Mouse (Mus musculus) MEL-GATA-1-ER (cell line): Measurements from ENCODE around the gene Il31ra.
"Not testable (repeated sequence)": the region's sequence is repeated elsewhere in the genome, so short reads cannot be mapped to it uniquely, and the experiment has no call there.

ENCODE experiments used
- DNase-seq: peaks from one replicate; pipeline ENCODE4 v3.0.0-alpha.2; 2012; ENCODE audit warnings: low read depth; ENCODE audit errors: extremely low read depth

Il31ra gene

GRCm38 (mm10) chr13:112594260-112594659 lies at the start of gene Il31ra:
TSS of gene Il31ra (minus strand) at chr13:112594360.
- not testable (repeated sequence) for DNase-seq

DNA sequence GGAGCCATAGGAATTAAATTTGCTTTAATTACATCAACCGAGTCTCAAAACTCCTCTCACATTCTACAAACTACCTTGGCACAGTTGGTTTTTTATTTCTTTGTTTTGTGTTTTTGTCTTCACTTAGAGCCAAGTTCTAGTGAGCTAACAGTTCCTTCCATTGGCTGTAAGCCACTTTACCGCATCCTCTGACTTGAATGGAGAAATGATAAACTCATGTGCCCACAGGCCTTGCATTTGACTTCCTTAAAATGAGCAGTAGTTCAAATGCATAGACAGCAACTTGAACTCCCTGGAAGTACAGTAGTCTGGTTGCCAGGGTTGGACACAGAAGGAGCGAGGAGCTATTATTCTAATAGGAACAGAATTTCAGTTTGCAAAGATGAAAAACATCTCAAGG lies 48.7 kb upstream of the Il31ra start:
- DNase-seq = peak; percentile 67

DNA sequence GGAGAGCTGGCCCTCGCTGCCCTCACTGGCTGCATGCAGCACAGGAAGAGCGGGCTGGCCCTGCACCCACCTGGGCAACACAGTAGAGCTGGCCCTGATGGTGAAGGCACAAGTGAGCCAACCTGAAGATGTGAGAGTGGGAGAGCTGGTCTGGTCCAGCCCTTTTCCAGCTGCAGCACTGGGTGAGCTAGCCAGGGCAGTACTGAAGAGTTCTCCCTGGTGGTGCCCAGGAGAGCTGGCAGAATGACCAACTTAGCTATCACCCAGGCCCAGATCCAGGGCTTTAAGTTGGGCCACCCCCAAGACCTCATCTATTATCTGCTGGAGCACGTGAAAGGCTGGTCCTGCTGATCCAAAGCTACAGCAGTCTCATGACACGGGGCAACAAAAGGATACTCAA lies 45.0 kb upstream of the Il31ra start:
- no peak for DNase-seq

GRCm38 (mm10) chr13:112636498-112636897 lies 42.3 kb upstream of the Il31ra start:
- no peak for DNase-seq

DNA sequence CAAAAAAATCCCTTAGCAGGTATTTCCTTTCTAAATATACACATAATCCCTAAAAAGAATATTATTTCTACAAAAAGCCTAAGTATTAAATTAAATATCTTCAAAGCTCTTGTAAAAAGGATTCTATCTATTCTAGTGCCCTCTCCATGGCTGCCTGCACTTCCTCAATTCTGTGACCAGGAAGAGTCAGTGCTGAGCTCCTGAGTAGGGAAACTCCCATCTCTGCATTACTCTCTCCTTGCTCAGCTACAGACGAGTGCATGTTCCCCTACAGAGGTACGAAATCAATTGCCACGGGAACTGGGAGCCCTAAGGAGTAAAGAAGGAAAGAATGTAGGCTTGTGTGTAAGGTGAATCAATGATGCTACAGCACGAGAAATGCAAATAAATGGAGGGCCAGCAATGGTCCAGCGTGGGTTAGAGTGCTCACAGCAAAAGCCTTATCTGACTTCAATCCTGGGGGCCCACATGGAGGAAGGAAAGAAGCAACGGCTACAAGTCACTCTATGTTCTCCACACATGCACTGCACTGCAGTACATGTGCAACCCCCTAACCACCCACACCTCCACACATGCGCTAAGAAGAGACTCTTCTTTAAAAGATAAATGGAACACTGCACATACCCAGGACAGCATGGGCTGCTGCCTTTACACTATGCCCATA lies 41.1 kb upstream of the Il31ra start:
- peak; percentile 57 for DNase-seq

DNA sequence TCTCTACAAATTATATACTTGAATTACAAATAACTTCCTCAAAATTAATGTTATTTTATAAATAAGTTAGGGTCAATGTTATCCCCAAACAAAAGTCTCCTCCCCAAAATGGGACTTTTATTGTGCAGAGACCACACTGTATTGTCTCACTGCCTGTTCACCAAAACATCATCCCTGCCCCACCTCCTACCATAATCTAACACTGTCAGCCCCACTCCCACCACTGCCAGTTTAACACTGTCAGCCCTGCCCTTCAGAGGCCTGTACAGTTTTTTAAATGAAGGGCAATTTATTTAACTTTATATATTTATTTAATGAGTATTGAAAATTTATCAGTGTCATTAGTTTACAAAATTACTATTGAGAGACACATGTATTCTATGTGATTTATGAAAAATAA lies 31.4 kb upstream of the Il31ra start:
- no peak for DNase-seq

DNA sequence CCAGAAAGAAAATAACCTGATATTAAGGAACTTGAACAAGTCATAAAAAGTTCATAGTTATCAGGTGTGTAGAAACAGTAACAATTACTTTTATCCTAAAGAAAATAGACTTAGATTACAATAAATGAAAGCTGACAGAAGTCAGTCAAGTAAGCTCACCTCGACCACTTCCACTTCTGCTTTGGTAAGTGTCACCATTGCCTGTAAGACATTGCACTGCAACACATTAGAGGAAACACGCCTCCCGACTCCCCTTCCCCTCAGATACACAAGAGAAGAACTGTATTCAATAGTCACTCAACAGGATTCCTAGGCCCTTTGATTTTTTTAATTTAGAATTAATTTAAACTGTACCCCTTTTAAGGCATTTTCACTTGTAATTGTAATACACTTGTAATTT lies 30.5 kb upstream of the Il31ra start:
- DNase-seq = no peak

DNA sequence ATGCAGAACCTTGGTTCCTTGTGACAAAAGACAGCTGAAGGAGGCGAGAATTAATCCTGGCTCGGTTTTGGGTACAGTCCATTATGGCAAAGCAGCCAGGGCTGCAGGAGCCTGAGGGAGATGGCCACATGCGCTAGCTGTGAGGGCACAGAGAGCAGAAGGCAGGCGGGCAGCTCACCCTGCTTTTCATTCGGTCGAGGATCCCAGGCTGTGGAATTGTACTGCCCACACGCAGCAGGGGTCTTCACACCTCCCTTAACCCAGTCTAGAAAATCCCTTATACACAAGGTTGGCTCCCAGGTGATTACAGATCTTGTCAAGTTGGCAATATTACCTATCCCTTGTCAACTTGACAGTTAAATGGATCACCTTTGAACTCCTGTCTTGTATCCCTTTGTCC lies 29.5 kb upstream of the Il31ra start:
- no peak for DNase-seq

GRCm38 (mm10) chr13:112621592-112621991 lies 27.4 kb upstream of the Il31ra start:
- no peak for DNase-seq

DNA sequence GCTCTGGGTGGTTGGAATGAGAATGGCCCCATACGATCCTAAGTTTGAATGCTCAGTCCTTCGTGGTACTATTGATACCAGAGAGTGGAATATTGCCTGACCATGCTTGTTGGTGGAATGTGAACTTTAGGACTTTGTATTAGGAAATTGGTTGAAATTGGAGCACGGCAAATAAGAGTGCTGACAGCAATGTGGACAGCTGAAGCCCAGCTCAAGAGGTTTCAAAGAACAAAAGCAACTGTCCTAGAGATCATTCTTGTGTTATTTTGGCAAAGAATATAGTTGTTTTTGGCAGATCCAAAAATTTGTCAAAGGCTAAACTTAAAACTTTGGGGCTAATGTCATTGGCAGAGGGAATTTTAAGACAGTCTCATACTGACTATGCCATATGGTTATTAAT lies 14.4 kb upstream of the Il31ra start:
- DNase-seq = no peak

GRCm38 (mm10) chr13:112604411-112604810 lies 10.3 kb upstream of the Il31ra start:
- DNase-seq = no peak

GRCm38 (mm10) chr13:112603839-112604238 lies 9.7 kb upstream of the Il31ra start:
- DNase-seq = no peak

DNA sequence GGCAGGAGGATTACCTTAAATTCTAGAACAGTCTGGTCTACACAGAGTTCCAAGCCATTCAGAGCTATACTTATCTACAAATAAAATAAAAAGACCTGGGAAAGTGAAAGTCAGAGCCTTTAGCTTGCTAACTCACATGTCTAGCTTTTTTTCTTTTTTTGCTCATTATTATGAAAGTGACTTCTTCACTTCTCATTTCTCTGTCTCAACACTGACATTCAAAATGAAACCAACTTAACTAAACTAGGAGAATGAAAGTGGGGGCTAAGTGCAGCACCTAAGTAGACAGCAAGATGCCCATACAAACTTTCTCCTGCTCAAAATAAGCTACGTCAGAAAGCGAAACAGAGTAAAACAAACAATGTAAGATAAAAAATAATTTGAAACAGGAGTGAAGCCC lies 8.4 kb upstream of the Il31ra start:
- DNase-seq = no peak

DNA sequence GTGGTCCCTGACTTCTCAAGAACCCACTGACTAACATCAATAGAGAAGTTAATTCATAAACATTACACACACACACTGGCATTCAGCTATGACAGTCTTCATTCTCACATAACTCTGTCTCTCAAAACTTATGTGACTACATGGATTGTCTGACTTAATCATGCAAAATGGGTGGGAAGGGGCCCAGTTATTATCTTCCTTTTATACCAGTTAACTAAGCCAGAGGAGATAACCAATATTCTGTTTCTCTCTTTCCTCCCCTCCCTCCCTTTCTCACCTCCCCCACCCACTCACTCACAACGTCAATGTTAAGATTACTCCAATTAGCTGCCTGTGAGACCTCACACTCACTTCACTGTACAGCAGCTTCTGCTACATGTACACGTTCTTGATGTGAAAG lies 3.9 kb downstream of the Il31ra start:
- no peak for DNase-seq

DNA sequence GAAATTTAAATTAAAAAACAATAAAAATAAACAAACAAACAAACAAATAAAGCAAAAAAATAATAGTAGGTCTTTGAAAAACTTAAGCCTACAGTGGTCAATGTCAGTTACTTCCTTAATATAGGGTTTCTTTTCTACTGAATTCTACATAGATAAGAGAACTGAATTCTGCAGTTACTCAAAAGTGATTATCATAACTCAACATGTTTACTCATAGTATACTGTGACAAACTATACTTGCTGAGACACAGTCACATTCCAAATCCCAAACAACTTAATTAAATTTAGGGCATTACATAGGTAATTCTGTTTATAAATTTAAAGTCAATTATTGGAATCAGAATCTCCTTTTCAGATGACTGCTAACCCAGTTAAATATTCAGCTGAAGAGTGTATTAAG lies 4.5 kb downstream of the Il31ra start:
- no peak for DNase-seq

- no peak for DNase-seq
Measured at GRCm38 (mm10) chr13:112584556-112585237, 9.5 kb downstream of the Il31ra start.

DNA sequence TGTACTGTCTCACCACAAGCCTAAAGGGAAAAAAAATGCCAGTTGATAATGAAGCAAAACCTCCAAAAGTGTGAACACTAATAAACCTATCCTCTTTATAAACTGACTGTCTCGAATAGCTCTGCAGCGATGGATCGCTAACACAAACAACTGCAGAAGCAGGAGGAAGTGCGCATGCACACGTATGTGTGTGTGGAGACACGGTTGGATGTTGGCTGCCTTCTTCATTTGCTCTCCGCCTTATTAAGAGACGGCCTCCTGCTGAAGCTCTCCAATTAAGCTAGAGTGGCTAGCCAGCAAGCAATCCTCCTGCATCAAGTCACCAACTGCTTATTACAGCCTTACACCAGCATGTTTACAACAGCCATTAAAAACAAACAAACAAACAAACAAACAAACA lies 11.9 kb downstream of the Il31ra start:
- no peak for DNase-seq

- no peak for DNase-seq
Measured at GRCm38 (mm10) chr13:112581796-112582195, 12.4 kb downstream of the Il31ra start.

GRCm38 (mm10) chr13:112580590-112581320 lies 13.4 kb downstream of the Il31ra start:
- DNase-seq = no peak

GRCm38 (mm10) chr13:112578041-112578440 lies 16.1 kb downstream of the Il31ra start:
- DNase-seq = not testable (repeated sequence)

- DNase-seq = no peak
Measured at GRCm38 (mm10) chr13:112573800-112574199, 20.4 kb downstream of the Il31ra start.

GRCm38 (mm10) chr13:112570768-112571167 lies 23.4 kb downstream of the Il31ra start:
- no peak for DNase-seq
